Mouse (Mus musculus): ENCODE measurements around the gene Arr3. TPM values are rescaled to one million over a fixed set of nuclear protein-coding genes. Genes with fewer than 3 reads are reported as not detected.

Arr3 gene
- total RNA-seq (2021) = not detected
- long read RNA-seq, experiment 1 = 0 reads
- long read RNA-seq, experiment 2 = 0 reads

DNA sequence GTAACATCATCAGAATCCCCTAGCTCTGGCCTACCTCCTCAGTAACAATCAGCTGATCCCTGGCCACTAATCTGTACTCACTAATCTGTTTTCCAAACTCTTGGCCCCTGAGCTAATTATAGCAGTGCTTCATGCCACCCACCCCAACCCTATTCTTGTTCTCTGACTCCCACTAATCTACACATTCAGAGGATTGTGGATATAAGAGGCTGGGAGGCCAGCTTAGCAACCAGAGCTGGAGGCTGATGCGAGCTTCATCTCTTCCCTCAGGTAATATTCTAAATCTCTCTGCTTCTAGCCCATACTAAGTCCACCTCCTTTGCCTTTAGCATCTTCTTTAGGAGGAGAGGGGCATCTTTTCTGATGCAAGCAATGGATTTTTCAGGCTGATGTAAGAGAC lies at the start of gene Arr3:
Arr3 (plus strand) TSS at position 184 of the 400 bp plus-strand sequence.
- DNase-seq = no peak

DNA sequence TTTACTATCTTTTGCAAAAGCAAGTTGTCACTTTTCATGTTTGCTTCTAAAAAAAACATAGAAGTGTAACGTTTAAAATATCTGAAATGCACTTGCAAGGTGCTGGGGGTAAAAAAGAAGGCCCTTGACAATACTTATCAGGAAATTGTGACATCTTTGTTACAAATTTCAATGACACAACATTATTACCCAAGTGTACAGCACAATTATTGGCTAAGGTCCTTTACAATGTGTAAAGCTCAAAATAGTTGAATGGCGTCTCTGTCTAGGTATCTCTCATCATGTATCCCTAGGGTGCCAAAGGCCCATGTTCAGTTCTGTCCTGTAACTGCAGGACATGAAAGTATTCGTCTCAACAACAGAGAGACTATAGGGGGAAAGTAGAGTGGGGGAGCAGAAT lies 49.3 kb upstream of the Arr3 start:
- DNase-seq = no peak

GRCm38 (mm10) chrX:100565696-100566095 lies 39.6 kb upstream of the Arr3 start:
- DNase-seq = no peak

- no peak for DNase-seq
Observed at GRCm38 (mm10) chrX:100571951-100572350, 33.3 kb upstream of the Arr3 start, which contains the start of gene Awat1. Awat1 (plus strand) TSS chrX:100572251.

DNA sequence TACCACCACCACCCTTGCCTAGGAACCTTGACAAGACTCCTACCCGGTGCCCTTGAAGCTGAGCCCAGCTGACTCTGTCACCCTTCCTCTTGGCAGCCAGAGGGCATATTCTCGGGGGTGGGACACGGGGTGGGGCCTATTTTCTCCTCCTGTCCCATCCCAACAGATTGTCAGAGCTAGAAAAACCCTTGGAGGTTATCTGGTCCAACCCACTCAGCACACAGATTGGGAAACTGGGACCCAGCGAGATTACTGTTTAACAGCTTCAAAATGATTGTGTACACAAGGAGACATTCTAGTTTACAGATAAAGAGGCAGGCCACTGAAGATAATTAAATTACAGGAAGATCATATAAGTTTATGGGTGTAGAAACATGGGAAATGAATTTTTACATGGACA lies 10.5 kb upstream of the Arr3 start, which contains the start of gene P2ry4:
P2ry4 (minus strand) TSS at position 79 of the 400 bp plus-strand sequence.
- DNase-seq = no peak

- peak; percentile 14 for DNase-seq
Observed at GRCm38 (mm10) chrX:100597439-100597838, 7.9 kb upstream of the Arr3 start.

DNA sequence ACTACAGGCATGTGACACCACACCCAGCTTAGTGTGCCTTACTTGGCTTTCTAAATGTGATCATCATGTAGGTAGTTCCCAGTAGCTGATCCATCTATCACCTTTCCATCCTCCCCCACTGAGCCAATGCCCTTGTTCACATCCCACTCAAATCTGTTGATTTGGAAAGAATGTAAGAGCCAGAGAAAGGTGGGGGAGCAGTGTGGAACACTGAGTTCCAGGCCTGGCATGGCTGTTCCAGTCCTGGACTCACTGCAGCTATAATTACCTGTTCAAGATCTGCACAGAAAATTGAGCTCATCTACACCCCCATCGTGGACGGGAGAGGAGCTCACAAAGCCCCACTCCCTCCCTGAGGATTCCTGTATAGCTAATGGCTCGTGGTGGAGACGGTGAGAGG lies 5.5 kb upstream of the Arr3 start:
- DNase-seq = no peak

DNA sequence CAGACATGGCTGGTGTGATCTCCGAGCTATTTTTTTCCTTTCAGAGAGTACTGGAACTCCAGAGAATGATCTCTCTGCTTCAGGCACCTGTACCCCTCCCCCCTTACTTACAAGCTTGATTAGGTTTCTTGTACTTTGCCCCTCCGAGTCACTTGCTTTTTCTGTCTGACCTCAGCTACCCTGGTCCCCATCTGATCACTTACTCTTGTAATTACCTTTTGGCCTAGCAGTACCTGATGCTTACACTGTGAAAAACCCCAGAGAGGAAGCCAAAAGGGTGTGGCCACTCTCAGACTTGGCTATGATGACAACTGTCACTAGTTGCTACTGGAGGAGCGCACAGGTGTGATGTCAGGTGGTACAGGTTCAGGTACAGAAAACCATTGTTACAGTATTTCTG lies 13.2 kb downstream of the Arr3 start:
- no peak for DNase-seq

DNA sequence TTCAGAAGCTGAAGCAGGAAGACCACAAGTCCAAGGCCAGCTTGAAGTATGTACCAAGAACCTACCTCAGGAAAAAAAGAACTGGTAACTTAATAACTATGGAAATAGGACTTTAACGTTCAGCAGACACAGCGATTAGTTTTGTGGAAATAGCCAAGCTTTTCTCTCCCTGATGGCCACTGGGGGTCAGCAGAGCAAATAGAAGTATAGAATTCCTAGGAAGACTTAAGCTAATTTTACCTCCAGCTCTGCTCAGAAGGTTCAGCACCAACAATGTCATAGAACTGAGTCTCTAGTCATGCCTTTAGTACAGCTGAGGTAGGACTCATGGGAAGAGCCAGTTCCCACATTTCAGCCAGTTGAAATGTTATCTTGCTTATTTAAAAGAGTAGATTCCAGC lies 16.1 kb downstream of the Arr3 start:
- no peak for DNase-seq

GRCm38 (mm10) chrX:100624242-100624641 lies 18.9 kb downstream of the Arr3 start:
- DNase-seq = no peak

DNA sequence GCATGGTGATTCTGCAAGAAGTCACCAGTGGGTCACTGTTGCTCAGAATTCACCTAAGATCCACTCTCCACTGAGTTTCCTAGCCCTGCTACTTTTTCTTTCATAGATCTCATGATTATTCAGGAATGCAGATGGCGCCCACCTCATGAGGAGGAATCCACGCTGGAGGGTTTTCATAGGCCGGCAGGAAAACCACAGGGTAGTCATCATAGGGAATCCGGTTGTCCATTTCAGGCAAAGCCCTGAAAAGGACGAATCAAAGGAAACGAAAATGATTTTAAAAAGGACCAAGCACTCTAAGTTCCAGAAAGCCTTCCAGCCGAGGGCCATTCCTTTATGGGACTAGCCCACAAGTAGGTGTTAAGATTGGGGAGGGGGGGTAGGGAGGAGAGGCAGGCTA lies 19.8 kb downstream of the Arr3 start:
- DNase-seq = no peak

DNA sequence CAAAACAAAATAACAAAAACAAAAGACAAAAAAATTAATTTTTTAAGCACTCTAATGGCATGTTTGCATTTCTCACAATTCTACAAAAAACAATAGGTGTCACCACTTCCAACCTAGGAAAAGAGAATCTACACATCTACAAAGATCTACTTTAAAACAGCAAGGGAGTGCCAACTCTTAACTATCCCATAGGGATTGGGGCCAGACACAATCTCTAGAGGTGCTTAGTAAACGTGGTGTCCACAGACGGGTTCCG lies 20.2 kb downstream of the Arr3 start, which contains the start of gene Kif4:
Kif4 (plus strand) TSS at position 192 of the 256 bp plus-strand sequence.
- DNase-seq = no peak

- peak; percentile 78 for DNase-seq
Observed at GRCm38 (mm10) chrX:100625802-100626793, 20.8 kb downstream of the Arr3 start, which contains the start of gene Pdzd11. Pdzd11 (minus strand) TSS chrX:100626568.

DNA sequence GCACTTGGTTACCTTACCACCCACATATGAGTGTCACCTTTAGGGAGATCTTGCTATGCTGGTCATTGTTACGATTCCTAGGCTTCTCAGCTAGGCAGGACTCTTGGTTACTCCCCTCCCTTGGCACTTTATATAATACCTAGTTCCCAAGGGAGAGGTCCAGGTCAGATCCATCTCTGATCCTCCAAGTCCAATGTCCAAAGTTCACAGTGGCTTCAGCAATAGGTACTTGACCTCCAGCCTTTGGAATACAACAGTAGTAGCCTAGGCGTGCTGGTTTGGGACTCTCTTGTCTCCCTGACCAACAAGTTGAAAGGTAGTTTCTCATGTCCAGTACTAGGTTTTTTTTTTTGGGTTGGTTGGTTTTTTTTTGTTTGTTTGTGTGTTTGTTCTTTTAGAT lies 23.8 kb downstream of the Arr3 start:
- no peak for DNase-seq

DNA sequence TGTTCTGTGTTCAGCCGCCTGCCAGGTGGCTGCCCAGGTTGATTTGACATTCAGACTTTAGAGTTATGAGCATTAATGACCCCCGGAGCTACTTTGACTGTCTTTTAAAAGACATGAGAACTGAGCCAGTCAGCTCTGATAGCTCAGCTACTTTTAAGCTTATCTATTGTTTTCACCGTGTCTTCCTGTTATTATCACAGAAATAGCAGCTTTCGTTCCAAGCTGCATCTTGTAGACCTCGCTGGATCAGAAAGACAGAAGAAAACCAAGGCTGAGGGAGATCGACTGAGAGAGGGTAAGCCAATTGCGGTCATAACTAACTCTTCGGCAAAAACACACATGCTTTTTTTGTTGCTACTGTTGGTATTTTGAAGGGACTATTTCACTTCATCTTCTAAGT lies 33.2 kb downstream of the Arr3 start:
- no peak for DNase-seq

DNA sequence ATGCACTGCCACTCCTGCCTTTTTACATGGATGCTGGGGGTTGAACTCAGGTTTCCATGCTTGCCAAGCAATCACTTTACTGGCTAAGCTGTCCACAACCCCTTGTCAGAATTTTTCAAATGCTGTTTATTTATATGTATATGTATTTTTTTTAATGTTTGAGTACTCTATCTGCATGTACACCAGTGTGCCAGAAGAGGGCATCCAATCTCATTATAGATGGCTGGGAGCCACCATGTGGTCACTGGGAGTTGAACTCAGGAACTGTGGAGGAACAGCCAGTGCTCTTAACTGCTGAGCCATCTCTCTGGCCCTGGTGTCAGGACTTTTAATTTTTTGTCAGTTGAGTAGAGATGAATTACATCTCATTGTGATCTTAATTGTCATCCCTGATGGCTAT lies 47.6 kb downstream of the Arr3 start:
- no peak for DNase-seq

- DNase-seq = no peak
Observed at GRCm38 (mm10) chrX:100664825-100665224, 59.5 kb downstream of the Arr3 start.

Other genes starting within 250 kb of the Arr3 start
- not detected for gene Otud6a, start 176.5 kb upstream of the Arr3 start, total RNA-seq (2021)
- under 1 TPM in 1 of 2 experiments, not detected in 1; 0.20 TPM for gene Awat2, start 162.8 kb upstream of the Arr3 start, total RNA-seq (2021)
- gene Igbp1, start 111.2 kb upstream of the Arr3 start, total RNA-seq (2021) = 10 to 100 TPM; 37.3 to 38.1 TPM
- under 1 TPM; 0.07 to 0.12 TPM for gene Dgat2l6, start 80.7 kb upstream of the Arr3 start, total RNA-seq (2021)
- not detected for gene Awat1, start 33.2 kb upstream of the Arr3 start, total RNA-seq (2021)
- gene P2ry4, start 10.6 kb upstream of the Arr3 start, total RNA-seq (2021) = under 1 TPM in 1 of 2 experiments, not detected in 1; 0.05 TPM
- 1 to 10 TPM; 4.1 to 6.6 TPM for gene Kif4, start 20.2 kb downstream of the Arr3 start, total RNA-seq (2021)
- 10 to 100 TPM; 28.2 to 30.9 TPM for gene Pdzd11, start 21.1 kb downstream of the Arr3 start, total RNA-seq (2021)
- gene Gdpd2, start 124.4 kb downstream of the Arr3 start, total RNA-seq (2021) = 1 to 10 TPM in 1 of 2 experiments, under 1 TPM in 1; 0.23 to 1.6 TPM
- gene Dlg3, start 162.2 kb downstream of the Arr3 start, total RNA-seq (2021) = 1 to 10 TPM; 4.1 to 5.6 TPM

Measured in gastrocnemius, postnatal 10 days (tissue).